Mouse (Mus musculus): ENCODE data around the gene Pdcd4.
"Not testable (repeated sequence)": the region's sequence is repeated elsewhere in the genome, so short reads cannot be mapped to it uniquely, and the experiment has no call there.

Pdcd4 gene

GRCm38 (mm10) chr19:53902739-53903487, 10.9 kb downstream of the Pdcd4 start:
- peak; percentile 100 for DNase-seq

GRCm38 (mm10) chr19:53903507-53904321, 11.7 kb downstream of the Pdcd4 start:
- DNase-seq = peak; percentile 97

- peak; percentile 61 for DNase-seq
Observed at GRCm38 (mm10) chr19:53904833-53905480, 12.9 kb downstream of the Pdcd4 start.

- peak; percentile 86 for DNase-seq
Observed at GRCm38 (mm10) chr19:53906033-53906702, 14.1 kb downstream of the Pdcd4 start.

GRCm38 (mm10) chr19:53906703-53907070, 14.7 kb downstream of the Pdcd4 start:
- peak; percentile 53 for DNase-seq

GRCm38 (mm10) chr19:53914950-53915349, 22.9 kb downstream of the Pdcd4 start:
- no peak for DNase-seq

GRCm38 (mm10) chr19:53919541-53919940, 27.5 kb downstream of the Pdcd4 start:
- no peak for DNase-seq

GRCm38 (mm10) chr19:53921996-53922395, 30.0 kb downstream of the Pdcd4 start:
- not testable (repeated sequence) for DNase-seq

- DNase-seq = no peak
Observed at GRCm38 (mm10) chr19:53925338-53925751, 33.3 kb downstream of the Pdcd4 start.

- no peak for DNase-seq
Observed at GRCm38 (mm10) chr19:53926705-53927104, 34.7 kb downstream of the Pdcd4 start.

GRCm38 (mm10) chr19:53929218-53929617, 37.2 kb downstream of the Pdcd4 start:
- DNase-seq = no peak

GRCm38 (mm10) chr19:53933050-53933449, 41.0 kb downstream of the Pdcd4 start:
- no peak for DNase-seq

GRCm38 (mm10) chr19:53934046-53934445, 42.0 kb downstream of the Pdcd4 start:
- DNase-seq = no peak

- no peak for DNase-seq
Observed at GRCm38 (mm10) chr19:53939467-53939866, 47.4 kb downstream of the Pdcd4 start.

GRCm38 (mm10) chr19:53941139-53941538, 49.1 kb downstream of the Pdcd4 start:
- DNase-seq = no peak

GRCm38 (mm10) chr19:53942342-53942741, 50.3 kb downstream of the Pdcd4 start:
- no peak for DNase-seq

GRCm38 (mm10) chr19:53943802-53944785, 52.1 kb downstream of the Pdcd4 start, which contains the start of the genes Shoc2 and Bbip1:
Shoc2 (plus strand) TSS chr19:53944306.
Bbip1 (minus strand) TSS chr19:53944627.
- DNase-seq = peak; percentile 100

- DNase-seq = no peak
Observed at GRCm38 (mm10) chr19:53944786-53945169, 52.7 kb downstream of the Pdcd4 start.

GRCm38 (mm10) chr19:53945171-53946042, 53.4 kb downstream of the Pdcd4 start:
- peak; percentile 96 for DNase-seq

GRCm38 (mm10) chr19:53957513-53957912, 65.5 kb downstream of the Pdcd4 start:
- DNase-seq = no peak

- DNase-seq = no peak
Observed at GRCm38 (mm10) chr19:53962511-53962910, 70.5 kb downstream of the Pdcd4 start.

Measured in heart, adult 11 months (tissue).